Mouse (Mus musculus) megakaryocyte-erythroid progenitor cell, adult 5-6 weeks (primary cell): ENCODE results near the gene Psme3. TPM values are rescaled to one million over a fixed set of nuclear protein-coding genes. Genes with fewer than 3 reads are reported as not detected.

Source experiments
- ATAC-seq: replicated peaks from 2 replicates; pipeline ENCODE4 v1.8.0; 2016; ENCODE audit warnings: mild to moderate bottlenecking, inconsistent platforms; ENCODE audit not compliant: severe bottlenecking, poor library complexity, low FRiP score, low TSS enrichment
- total RNA-seq, 2 experiments: library from RNA; stranded (forward) in 1 of 2; stranded (reverse) in 1 of 2; fragments of 200-1000, 215-1000 nt in 1 of 2; fragments of >200 nt in 1 of 2; fragmentation: Nextera tagmentation in 1 of 2; gene quantifications; 2 replicates each; pipeline ENCODE4 v1.2.3; 2014 to 2017

The Psme3 gene
- 239 and 277 TPM in 2 replicates for total RNA-seq (2014; fragmentation: Nextera tagmentation)
- total RNA-seq (2017) = 176 and 226 TPM in 2 replicates

DNA sequence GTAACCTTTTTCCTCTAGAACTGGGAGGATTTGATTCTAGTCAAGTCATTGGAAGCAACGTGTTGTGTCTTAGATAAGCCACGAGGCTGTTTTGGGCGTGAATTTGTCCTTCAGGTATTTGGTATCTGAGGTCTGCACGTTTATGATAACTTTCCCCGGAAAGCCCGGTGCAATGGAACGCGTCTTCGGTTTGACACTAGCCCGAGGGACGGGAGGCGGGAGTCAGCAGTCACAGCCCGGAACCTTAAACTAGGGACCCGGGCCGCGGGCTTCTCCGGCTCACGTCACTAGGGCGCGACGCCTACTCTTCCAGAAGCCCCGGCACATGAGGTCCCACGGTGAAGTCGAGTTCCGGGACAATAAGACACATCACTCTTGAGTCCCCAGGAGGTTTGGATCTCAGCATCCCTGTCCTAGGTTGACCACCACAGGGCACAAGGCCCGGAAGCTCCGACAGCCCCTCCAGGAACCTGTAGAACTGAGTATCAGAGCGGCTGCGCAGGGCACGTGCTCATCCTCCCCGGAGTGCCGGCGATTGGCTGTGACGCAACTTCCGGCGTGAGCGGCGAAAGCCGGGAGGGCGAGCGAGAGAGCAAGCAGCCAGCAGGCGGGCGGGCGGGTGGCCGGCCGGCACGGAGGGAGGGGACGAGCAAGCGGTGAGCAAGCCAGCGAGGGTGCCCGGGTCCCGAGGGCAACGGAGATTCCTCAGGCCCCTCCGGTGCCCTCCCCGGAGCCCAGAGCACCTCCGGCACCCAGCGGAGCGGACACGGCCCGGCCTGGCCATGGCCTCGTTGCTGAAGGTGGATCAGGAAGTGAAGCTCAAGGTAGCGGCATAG lies at the start of gene Psme3:
Gene Psme3, plus strand, starts transcription at position 549 of the 836 bp plus-strand sequence.
- ATAC-seq = peak; percentile 90

DNA sequence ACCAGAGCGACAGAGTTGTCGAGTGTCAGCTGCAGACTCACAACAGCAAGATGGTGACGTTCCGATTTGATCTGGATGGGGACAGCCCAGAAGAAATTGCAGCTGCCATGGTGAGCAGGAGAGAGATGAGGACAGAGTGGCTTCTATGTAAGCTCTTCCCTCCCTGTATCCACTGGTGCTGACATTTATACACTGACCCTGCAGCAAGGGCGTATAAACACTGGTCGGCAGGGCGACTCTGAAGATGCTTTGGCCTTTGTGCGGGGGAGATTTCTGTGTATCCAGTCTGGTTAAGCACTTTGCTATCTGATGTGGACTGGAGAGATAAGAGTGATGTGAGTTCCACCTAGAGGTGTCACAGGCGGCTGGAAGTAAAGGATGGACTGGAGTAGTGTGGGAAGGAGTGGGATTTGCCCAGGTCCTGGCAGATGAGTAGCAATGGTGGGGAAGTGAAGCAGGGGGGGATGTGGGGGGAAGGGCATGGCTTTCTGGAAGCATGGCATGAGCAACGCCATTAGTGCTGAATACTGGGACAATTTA lies 46.4 kb upstream of the Psme3 start:
- no peak for ATAC-seq

DNA sequence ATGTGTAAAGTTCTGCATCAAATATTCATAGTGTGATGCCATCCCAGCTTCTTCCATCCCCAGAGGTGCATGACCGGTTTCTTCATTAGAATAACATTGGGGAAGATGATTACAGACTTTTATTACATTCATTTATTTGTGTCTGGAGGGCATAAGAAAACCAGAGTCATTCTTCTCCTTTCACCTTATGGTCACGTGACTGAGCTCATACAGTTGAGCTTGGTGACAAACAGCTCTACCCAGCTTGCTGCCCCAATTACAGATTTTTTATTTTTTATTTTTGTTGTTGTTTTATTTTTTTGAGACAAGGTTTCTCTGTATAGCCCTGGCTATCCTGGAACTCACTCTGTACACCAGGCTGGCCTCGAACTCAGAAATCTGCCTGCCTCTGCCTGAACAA lies 43.6 kb upstream of the Psme3 start:
- ATAC-seq = no peak

DNA sequence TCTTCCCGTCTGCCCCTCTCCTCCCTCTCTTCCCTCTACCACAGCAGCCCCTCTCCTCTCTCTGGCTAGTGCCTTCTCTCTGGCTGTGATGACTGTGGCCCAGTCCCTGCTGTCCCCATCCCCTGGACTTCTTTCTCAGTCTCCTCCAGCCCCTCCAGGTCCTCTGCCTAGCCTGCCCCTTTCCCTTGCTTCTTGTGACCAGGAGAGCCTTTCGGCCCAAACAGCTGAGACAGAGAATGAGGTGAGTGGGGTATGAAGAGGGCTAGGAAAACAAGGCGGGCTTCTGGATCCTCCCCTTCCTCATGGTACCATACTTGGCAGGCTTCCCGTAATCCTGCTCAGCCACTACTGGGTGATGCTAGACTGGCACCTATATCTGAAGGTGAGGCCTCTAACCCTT lies 40.7 kb upstream of the Psme3 start:
- no peak for ATAC-seq

DNA sequence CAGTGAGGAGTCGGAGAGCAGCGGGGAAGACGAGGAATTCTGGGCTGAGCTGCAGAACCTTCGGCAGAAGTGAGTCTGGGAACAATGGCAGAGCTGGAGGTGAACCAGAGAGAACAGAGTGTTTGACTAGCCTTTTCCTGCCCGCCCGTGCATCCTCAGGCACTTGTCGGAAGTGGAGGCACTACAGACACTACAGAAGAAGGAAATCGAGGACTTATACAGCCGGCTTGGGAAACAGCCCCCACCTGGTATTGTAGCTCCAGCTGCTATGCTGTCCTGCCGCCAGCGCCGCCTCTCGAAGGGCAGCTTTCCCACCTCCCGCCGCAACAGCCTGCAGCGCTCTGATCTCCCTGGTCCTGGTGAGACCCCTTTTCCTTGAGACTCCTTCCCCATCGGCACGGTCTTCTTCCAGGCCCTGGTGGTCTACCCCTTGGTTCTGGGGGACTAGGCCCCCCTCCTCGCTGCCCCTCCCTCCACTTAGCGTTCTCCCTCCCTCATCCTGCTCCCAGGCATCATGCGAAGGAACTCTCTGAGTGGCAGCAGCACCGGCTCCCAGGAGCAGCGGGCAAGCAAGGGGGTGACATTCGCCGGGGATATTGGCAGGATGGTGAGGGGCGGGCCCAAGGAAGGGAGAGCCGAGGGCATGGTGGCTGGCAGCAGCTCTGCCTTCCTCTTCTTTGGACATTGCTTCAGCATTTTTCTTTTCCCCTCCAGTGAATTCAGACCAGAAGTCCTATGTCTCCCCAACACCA lies 39.5 kb upstream of the Psme3 start:
- no peak for ATAC-seq

DNA sequence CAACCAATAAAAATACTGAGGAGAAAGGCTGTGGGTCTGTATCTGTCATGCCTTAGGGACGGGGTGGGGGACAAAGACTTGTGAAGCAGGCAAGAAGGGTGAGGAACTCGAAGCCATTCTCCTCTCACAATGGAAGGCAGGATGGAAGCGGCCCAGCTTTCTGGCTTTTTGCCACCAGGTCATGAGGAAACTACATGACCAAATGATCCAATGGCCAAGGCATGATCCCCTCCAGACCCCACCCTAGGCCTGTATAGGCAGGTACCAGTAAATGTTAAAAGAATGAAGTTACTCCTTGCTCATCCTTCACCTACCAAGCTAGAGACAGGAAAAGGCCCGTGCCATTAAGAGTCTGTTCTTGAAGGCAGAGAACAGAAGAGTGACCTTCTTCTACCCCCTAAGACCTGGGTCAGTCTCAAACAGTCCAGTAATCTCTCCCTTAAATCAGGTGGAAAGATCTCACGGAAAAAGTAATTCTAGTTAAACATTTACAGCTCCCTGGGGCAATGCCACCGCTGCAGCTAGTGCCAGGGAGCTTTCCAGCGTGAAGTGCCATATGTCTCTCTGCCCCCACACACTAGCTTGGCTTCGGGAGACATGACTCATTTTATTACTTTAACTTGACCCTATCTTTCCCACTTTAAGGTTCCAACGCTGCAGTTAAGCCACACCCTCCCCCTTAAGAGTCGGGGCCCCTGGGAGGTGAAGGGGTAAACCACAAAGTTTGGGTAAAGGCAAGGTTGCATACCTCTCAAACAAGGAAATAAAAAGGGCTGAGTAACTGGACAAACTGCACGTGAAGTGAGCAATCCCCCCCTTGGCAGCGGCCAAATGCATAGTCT lies 38.4 kb upstream of the Psme3 start:
- ATAC-seq = no peak

DNA sequence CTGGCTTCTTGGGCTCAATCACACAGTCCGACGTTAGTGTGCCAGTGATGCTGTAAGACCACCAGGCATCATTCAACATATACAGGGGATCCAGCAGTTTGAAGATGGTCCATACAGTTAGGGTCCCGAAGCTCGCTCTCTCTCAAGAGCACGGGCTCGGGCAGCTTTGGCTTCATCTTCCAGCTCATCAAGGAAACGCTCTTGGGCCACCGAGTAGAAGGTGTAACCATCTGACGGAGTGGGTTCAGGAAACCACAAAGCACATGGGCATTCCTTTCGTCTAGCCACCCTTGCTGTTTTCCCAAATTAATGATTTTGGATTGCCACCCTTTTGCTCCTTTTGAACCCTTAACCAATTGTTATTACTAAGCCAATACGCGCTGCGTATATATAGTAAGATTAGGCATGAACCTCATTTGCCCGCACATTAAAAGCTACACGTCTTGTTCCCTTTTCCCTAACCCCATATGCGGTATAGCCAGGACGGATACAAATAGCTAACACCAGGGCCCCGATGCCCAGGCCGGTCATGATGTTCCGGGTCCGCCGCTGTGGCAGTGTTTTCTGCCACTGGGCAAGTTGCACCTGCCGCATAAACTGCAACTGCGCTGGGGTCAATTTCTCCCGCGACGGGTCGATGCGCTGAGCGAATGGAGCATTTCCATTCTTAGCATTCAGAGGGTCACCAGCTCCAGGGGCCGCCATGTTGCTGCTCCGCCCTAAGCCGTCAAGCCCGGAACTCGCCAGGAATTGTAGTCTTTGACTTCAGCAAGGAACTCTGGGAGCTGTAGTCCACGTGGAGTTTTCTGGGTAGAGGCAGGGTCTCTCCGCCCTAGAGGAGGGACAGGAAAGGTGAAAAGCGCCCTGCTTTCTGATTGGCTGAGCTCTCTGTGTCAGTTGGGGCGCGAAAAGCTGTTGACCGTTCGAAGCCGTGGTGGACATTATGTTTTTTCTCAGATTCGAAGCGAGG lies 37.5 kb upstream of the Psme3 start, which contains the start of the genes Cntd1 and Coa3:
Gene Cntd1, plus strand, starts transcription at position 790 of the 970 bp plus-strand sequence.
Gene Coa3, minus strand, starts transcription at position 892 of the 970 bp plus-strand sequence.
- ATAC-seq = peak; percentile 95

DNA sequence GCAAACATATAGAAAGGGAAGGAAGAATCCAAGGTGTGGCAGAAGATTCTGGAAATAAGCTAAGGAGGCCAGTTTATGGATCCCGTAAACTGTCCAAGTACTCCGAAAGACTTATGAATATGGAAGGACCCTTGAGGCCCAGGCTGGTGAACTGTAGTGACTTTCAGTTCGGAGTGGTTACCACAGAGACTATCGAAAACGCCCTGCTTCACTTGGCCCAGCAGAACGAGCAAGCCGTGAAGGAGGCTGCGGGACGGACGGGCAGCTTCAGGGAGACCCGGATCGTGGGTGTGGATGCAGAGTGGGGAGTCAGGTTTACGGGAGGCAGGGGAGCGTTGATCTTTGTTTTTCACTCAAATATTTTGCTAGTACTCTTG lies 36.8 kb upstream of the Psme3 start:
- ATAC-seq = 0 out of 2 replicates have a peak, but pooled peaks have one; percentile 23

DNA sequence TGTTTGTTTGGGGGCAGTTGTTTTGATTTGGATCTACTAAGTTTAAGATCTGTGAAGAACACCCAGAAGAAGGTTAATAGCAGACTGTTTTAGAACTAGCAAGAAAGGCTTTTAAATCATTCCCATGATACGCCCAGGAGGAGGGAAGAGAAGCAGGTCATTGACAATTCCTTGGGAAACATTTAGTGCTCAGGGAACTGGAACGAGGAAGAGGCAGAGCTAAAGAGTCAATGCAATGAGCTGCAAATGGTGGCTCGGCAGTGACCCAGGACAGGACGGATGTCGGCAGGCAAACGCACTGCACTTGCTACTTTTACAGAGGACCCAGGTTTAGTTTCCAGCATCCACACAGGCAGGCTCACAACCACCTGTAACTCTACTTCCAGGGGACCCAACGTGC lies 35.2 kb upstream of the Psme3 start:
- no peak for ATAC-seq

DNA sequence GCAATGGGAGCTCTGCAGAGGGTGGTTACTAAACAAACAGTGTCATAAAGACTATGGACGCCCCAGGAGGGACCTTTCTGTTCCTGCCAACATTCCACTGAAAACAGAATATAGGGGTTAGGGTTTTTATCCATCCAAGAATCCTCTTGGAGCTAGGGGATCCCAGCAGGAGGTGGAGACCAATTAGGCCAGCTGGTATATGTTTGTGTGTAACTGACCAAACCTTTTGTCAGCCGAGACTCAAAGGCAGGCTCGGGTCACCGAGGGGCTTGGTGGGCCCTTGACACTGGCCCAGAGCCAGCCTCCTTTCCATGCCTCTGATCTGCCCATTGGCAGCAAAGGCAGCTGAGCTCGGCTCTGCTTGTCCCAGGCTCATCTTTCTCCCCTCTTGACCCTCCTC lies 33.1 kb upstream of the Psme3 start:
- ATAC-seq = no peak

DNA sequence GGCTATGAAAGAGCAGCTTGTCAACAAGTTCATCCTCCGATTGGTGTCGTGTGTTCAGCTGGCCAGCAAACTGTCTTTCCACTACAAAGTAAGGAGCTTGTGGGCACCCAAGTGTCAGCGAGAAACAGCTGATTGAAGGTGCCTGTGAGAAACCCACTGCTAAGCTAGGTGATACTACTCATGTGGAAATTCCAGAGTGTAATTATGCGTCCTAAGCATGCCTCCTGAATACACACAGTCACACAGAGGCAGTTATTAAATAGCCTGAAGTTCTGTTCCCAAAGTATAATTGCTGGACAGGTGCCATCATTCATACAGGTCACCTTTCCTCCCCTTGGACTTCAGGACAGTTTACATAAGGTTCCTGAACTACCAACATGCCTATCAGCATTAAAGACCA lies 32.2 kb upstream of the Psme3 start:
- no peak for ATAC-seq

DNA sequence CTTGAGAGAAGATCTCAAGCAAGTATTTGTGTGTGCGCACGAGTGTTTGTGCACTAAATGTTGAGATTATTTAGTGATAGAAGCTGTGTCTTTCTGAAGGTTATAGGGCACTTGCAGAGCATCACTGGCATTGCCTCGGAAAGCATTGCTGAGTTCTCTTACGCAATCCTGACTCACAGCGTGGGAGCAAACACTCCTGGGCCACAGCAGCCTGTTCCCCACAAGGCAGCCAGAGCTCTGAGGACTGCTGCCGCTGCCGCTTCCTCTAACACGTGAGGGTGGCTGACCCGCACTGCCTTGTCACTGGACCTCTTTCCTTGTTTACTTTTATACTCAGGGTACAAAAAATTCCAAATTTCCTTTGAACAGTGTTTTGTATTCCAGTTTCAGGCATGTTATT lies 28.7 kb upstream of the Psme3 start:
- ATAC-seq = no peak

DNA sequence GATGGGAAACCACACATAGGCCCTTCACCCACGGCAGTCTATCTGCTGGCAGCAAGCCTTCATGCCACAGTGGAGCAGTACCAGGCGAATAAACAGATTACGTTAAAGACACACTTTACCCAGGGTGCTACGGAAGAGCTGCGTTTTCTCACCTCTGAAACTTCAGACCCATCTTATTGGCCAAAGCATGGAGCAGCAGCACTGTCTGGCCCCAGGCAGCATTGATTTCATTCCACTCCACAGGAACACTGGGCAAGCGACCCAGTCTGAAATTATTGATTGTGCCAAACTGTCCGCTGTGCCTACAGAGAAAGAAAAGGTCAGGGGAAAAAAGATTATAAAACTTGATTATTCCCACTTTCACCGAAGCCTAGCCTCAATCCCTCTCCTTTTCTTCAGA lies 24.8 kb upstream of the Psme3 start:
- no peak for ATAC-seq

DNA sequence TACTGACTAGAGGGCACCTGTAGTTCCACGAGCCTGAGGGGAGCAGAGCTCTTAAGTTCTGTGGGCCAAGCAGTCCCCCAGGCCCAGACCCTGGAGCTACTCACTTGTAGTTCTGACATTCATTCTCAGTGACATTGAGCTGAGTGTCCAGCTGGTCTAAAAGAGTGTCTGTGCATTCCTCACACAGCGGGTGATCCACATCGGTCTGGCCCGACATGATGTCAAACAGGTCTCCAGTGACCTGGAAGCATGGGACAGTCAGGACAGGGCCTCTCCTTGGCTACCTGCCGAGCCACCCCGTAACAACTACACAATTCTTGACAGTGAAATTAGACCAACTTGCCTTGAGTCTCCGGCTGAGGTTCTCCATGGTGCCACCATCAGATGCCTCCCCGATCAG lies 20.8 kb upstream of the Psme3 start:
- ATAC-seq = no peak

DNA sequence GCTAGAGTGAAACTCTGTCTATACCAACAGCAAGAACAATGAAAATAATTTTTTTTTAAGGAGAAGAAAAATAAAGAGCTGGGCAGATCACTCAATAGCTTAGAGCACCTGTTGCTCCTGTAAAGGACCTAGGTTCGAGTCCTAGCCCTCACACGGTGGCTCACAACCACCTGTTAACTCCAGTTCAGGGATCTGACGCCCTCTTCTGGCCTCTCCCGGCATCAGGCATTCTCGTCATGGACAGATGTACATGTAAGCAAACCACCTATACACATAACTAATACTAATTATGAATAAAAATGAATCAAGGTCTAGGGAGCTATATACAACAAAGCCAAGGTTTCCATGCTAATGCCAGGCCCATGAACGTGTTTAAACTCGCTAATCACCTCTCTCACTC lies 15.1 kb upstream of the Psme3 start:
- no peak for ATAC-seq

DNA sequence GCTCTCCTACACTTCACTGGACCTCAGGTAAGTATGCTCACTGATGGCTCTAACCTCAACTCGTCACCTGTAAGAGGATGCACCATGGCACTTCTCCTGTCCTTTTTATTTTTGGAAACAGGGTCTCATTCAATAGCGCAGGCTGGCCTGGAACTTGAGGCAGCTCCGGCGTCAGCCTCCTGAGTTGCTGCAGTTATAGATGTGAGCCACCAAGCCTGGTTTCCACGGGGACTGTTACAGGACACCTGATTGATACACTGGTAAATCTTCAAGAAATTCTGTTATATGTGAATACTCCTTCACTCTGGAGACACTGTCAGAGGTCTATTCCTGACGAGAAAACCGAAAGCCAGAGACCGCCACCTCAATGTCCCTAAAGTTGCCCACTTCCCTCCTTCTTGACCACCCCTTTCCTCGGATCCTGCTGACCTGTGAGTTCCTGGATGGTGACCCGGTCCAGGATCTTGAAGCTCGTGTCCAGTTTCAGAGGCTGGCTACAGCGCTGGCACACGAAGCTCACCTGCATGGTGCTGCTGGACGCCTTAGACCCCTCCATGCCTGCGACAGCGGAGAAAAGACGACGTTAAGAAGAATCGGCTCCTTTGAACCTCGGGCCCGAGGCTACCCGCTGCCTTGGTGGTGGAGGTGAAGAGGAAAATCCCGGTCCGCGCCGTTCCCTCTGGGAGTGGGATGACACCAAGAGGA lies 14.6 kb upstream of the Psme3 start:
- ATAC-seq = peak; percentile 54

DNA sequence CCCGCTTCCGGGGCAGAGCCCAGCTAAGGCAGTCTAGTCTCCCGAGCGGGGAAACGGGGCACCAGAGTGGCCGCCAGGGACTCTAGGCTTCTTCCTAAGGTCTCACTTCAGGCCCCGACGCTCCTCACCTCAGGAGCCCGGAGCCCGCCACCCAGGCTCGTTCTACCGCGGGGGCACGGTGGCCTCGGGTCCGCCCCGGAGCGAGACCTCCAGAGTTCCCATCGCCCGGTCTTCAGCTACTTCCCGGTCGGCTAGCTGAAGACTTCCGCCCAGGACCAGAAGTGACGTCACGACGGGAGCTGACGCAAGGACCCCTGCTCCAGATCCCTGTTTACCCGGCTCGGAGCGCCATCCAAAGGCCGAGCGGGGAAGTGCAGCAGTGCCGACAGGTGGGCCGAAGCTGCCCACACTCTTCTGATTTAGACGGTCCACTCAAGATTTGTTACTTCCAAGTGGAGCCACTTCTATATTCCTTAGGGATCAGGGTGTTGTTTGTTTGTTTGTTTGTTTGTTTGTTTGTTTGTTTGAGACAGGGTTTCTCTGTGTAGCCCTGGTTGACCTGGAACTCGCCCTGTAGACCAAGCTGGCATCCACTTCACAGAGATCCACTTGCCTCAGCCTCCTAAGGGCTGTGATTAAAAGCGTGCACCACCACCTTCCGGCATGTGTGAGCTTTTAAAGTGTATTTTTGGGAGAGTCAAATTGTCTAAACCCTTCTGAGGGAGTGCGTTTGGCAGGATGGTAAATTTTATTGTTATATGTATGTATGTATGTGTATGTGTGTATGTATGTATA lies 13.8 kb upstream of the Psme3 start, which contains the start of gene Becn1:
Gene Becn1, minus strand, starts transcription at position 283 of the 795 bp plus-strand sequence.
- peak; percentile 96 for ATAC-seq
